Mouse (Mus musculus): Measurements from ENCODE around the gene Coa5.

Gene Coa5

DNA sequence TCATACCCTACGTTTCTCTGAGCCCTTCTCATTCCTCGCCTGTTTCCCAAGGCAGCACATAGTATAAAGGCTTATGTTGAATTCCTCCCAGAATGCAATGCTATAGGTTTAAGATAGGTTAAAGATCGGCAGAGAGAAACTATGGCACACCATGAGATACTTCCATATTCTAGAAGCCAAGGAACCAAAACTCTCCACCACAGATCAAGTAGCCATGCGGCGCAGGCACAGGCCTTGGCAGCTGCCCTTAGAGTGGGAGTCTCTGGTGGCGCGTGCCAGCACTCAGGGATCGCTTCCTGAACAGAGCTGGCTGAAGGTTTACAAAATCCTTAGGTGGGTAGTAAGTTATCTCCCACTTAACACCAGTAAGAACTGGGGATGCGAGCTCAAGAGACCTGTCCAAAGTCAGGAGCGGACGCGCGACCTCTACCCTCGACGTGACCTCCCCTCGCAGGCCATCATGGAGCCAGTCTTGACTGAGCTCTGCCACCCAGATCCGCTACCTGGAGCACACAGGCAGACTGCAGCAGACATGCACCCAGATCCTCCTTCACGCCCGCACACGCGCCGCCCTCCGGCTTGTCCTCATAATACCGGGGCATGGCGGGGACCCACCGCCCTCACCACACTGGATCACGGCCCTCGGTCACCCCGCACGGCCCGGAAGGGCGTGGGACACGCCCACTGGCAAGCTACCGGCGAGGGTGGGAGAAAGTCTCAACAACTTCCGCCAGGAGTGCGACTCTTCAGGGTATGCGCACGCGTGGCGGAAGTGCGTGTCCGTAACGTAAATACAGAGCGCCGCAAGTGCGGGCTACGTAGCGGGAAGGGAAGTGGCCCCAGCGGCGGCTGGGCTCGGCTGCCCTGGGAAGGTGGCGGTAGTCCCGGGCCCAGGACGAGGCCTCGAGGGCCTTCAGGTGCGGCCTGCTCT, at the start of gene Coa5, which contains the start of gene Unc50:
Gene Coa5, minus strand, starts transcription at position 738 of the 931 bp plus-strand sequence.
Gene Unc50, plus strand, starts transcription at position 774 of the 931 bp plus-strand sequence.
- DNase-seq (ENCODE audit: low spot score in 2 of 2), result peak; percentile 87 to 91

- DNase-seq (ENCODE audit: low spot score in 2 of 2), result peak; percentile 69 to 73
Measured at GRCm38 (mm10) chr1:37479074-37479473, 49.2 kb upstream of the Coa5 start.

DNA sequence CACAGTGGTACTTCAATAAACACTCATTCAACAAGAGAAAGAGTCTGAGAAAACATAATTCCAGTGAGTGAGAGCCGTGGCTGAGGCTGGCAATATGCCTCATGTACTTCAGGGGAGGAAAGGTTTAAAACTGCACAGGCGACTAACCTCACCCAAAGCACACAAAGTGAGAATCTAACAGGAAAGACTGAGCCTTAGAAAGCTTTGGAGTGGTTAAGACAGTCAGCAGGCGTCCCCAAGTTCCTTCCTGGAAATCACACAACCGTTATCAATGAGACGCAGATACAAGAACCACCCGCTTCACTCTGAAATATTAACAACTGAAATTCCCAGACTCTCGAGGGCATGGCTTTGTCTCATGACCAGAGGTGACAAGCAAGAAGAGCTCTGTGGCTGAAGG, 48.5 kb upstream of the Coa5 start:
- peak in 1 of 2 experiments; percentile 43 for DNase-seq (ENCODE audit: low spot score in 2 of 2)

- DNase-seq (ENCODE audit: low spot score in 2 of 2), result peak; percentile 55 to 60
Measured at GRCm38 (mm10) chr1:37477928-37478327, 48.0 kb upstream of the Coa5 start.

- DNase-seq (ENCODE audit: low spot score in 2 of 2), result no peak
Measured at GRCm38 (mm10) chr1:37477250-37477649, 47.3 kb upstream of the Coa5 start.

- no peak for DNase-seq (ENCODE audit: low spot score in 2 of 2)
Measured at GRCm38 (mm10) chr1:37475312-37475711, 45.4 kb upstream of the Coa5 start.

GRCm38 (mm10) chr1:37474634-37475190, 44.8 kb upstream of the Coa5 start:
- DNase-seq (ENCODE audit: low spot score in 2 of 2), result no peak

DNA sequence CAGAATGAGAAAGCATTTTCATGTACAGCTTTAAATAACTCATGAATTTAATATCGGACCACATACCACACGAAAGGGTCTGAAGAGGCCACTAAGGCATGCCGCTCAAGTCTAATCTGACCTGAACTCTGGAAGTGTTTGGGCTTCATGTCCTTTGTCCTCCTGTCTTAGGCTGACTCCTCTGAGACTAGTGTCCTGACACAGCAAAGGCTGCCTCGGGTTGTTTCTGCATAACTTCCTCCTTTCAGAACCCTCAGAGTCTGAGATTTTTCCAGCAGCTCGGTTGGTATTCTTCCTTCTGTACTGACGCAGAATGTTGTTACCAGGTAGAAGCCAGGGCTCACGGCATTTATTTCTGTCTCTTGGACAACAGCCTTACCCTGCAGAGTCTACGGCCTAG, 44.1 kb upstream of the Coa5 start:
- DNase-seq (ENCODE audit: low spot score in 2 of 2), result peak in 1 of 2 experiments; percentile 49

DNA sequence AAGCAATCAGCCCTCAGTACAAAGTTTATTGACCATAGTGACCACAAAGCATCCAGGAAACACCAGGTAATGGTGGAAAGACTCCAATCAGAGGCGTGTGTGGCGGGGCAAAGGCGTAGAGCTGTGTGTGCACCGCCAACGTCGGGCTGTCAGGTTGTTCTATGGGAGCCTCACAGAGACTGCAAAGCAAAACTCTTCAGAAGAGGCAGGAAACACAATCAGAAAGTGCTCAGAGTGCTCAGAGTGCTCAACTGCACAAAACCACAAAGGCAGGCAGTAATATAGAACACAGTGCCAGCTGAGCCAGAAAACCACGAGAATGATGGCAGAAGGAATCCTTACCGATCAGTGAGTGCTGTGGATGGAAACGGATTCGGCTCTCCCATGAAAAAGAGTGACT, 43.3 kb upstream of the Coa5 start:
- peak in 1 of 2 experiments; percentile 32 for DNase-seq (ENCODE audit: low spot score in 2 of 2)

DNA sequence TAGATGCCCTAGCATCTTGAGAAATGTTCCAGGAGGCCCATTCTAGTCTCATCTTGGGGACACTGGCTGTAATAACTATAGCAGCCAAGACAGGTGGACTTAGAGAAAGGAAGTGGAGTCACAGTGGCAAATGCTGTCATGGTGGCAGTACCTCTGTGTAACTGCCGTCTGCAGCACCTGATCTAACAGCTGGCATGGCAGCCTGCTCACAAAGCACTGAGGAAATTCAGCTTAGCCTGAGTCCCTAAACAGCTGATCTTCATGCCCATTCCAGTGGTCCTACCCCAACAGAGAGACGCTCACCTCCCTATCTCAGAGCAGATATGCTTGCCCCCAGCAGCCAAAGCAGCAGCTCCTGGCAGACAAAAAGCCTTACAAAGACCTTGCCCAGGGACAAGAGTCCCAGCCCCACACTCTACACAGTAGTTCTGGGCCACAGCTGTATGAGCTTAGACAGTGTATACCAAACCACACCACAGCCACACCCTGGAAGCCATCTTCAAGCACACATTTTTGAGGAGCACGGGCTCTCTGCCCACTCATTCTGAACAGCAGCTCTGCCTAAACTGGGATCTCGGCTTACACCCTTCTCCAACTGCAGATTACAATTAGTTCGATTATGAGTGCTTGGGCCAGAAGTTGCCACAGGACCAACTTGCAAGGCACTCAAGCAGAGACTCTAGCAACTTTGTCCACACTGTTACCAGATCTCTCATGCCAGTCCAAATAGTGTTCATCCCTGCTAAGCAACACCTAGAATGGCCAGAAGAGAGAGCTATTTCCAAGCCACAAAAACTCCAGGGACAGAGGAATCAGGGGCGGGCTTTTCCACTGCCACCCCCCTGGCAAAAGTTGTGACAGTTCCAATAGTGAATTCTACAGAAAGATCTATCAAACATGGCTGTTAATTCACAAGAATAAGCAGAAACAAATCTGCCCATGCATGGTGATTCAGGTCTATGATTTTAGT, 41.6 kb upstream of the Coa5 start:
- no peak for DNase-seq (ENCODE audit: low spot score in 2 of 2)

DNA sequence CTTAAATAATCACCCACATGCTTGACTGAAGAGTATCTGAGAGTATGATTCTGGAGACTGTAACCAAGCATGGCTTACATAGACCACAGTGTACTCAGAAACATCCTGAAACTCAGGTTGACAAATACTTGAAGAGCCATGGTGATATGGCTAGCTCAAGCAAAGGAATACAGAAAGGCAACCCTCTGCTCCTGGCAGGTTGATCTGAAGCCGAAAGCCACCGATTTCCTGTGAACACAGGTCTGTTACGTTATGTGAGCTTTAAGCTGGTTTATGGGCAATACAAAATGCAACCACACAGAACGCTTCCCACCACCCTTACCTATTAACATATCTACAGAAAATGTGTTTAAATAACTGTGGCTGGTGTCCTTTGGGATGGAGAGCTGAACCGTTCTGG, 39.1 kb upstream of the Coa5 start:
- no peak for DNase-seq (ENCODE audit: low spot score in 2 of 2)

GRCm38 (mm10) chr1:37467806-37468205, 37.9 kb upstream of the Coa5 start:
- DNase-seq (ENCODE audit: low spot score in 2 of 2), result no peak

- no peak for DNase-seq (ENCODE audit: low spot score in 2 of 2)
Measured at GRCm38 (mm10) chr1:37466322-37466995, 36.6 kb upstream of the Coa5 start.

- DNase-seq (ENCODE audit: low spot score in 2 of 2), result no peak
Measured at GRCm38 (mm10) chr1:37464878-37465452, 35.1 kb upstream of the Coa5 start.

- no peak for DNase-seq (ENCODE audit: low spot score in 2 of 2)
Measured at GRCm38 (mm10) chr1:37457546-37457945, 27.6 kb upstream of the Coa5 start.

GRCm38 (mm10) chr1:37451270-37451669, 21.4 kb upstream of the Coa5 start:
- DNase-seq (ENCODE audit: low spot score in 2 of 2), result no peak

DNA sequence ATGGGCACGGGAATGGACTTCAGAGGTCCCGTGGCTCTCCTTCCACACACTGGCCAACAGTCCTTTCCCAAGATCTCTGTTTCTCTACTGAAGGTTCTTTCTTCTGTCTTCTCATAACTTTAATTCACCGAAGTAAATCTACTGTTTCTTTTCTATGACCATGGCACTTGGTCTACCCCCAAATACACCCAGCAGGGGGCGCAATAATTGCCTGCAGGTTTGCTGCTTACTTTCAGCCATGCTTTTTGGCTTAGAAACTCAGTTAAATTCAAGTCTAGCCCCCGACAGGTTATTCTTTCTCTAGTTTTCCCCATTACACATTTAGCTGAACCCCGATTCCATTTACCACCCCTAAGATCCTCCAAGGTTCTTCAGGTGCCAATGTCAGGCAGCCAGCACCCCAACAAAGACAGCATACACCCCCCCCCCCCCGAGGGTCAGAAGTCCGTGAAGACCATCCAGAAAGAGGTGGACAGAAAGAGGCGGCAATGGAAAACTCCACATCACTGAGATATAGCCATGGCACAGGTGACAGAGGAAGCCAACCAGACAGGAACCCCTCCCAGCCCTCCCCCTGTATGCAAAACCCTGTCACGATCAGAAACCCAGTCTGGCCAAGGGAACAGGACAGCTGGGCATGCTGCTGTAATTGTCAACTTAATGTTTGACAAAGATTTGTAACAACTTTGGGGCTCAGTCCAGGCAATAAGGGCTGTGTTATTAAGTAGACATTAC, 18.6 kb upstream of the Coa5 start:
- peak; percentile 55 to 76 for DNase-seq (ENCODE audit: low spot score in 2 of 2)

DNA sequence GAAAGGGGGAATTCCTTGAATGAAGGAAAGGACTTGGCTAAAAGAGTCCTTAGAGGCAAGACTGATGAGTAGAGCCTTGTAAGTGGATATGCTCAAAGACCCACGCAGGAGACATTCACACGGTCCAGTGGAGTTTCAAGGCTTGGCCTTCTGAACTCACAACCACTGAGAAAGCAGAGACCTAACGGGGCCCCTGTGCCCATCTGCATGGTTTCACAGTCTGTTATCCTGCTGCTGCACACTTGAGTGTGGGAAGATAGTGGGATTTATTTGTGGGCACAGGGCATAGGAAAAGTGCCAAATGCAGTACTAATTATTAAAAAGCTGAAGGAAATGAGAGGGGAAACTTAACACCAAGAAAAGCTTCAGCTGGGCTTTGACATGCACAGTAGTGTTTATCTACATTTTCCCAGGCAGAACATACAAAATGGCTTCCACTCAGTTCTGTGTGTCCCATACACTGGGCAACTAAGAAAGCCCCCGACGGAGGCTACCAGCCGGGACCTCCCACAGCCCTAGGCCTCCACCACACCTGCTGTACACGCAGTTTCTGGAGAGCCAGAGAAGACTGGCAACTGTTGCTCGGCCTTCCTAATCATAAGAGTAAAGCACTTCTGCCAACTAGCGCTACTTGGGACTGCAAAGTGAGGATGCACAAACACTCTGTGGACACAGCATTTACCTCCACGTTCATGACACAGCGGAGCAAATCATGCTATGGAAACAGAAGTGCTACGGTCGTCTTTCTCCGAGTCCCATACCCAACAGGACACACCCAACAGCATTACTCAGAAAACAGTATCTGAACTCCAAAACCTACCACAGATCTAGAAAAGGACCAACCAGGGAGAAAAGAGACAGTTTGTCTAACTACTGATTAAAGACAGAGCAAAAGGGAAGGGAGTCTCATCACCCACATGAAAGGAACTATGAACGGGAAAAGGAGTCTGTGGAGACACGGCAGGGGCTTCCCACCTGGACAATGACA, 13.2 kb upstream of the Coa5 start:
- no peak for DNase-seq (ENCODE audit: low spot score in 2 of 2)

DNA sequence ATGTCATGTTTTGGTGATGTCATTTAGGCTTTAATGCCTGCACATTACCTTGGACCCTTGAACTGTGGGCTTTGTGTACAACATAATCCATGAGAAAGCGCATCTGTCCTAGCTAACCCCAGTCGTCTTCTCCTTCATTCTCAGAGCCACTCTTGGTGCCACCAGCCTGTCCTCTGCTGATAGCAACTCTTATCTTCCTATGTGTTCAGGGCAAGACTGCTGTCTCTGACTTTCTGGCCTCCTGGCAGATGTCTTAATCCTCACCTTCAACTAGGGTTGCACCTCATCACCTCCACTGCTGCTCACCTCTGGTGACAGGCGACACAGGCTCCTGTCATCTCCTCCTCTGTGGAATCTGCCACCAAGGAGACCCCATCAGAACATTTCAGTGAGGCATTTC, 6.5 kb upstream of the Coa5 start:
- no peak for DNase-seq (ENCODE audit: low spot score in 2 of 2)
